ENCODE assay signal across 8 mouse cellular contexts in genomic region chr16:42305934-42306701, GRCm38 (mm10). TPM values are rescaled to one million over a fixed set of nuclear protein-coding genes. Genes with fewer than 3 reads are reported as not detected.
DNase-seq lines count a peak whose midpoint lies in the region; ATAC-seq and TF ChIP-seq lines count a peak whose summit lies in the region.

No protein-coding gene starts in this region.

- 0 out of 2 replicates have a peak, but pooled peaks have one; percentile 66 for ATAC-seq in cerebellum, adult (ENCODE audit: insufficient number of reproducible peaks, low FRiP score, low TSS enrichment)
- peak; percentile 87 for ATAC-seq in forebrain, embryonic 14.5 days
- ATAC-seq in hindbrain, postnatal 0 days, result peak; percentile 95
- ATAC-seq in midbrain, embryonic 11.5 days (ENCODE audit: low FRiP score), result peak; percentile 95
- ATAC-seq in megakaryocyte-erythroid progenitor cell, adult 5-6 weeks (replicated peaks; ENCODE audit: low FRiP score, low TSS enrichment, poor library complexity, severe bottlenecking), result no peak; the same call in 1 of the 2 replicates

- peak overlapping the region; percentile 25 to 48; a peak in 3 of 4 replicates for H3K4me3 ChIP-seq in ES-E14 (ENCODE audit: insufficient read depth in 1 of 2, low read depth in 1 of 2, low read length in 2 of 2, poor library complexity in 1 of 2, severe bottlenecking in 1 of 2)
- H3K4me3 ChIP-seq in forebrain, embryonic 14.5 days (ENCODE audit: low read depth, low read length), result peak overlapping the region; percentile 7
- peak overlapping the region; percentile 22; the same call in 1 of the 2 replicates for H3K4me3 ChIP-seq in hindbrain, postnatal 0 days (ENCODE audit: low read length)
- H3K4me3 ChIP-seq in midbrain, embryonic 11.5 days (ENCODE audit: low read depth, low read length), result peak overlapping the region; percentile 23

- H3K4me1 ChIP-seq in ES-E14 (ENCODE audit: control insufficient read depth in 2 of 2, insufficient read depth in 2 of 2, low read length in 2 of 2, poor library complexity in 1 of 2), result peaks cover 4 to 5% of the 10 kb centered on the region in 2 experiments; a peak in 2 of 4 replicates
- peaks cover 19% of the 10 kb centered on the region for H3K4me1 ChIP-seq in forebrain, embryonic 14.5 days (ENCODE audit: control insufficient read depth, insufficient read depth, low read length)
- peaks cover 14% of the 10 kb centered on the region for H3K4me1 ChIP-seq in hindbrain, postnatal 0 days (ENCODE audit: insufficient read depth, low read length)
- peaks cover 12% of the 10 kb centered on the region for H3K4me1 ChIP-seq in midbrain, embryonic 11.5 days (ENCODE audit: control insufficient read depth, insufficient read depth, low read length)

- H3K9me3 ChIP-seq in ES-E14 (ENCODE audit: control insufficient read depth, insufficient read depth, low read depth, low read length), result no peaks in the 10 kb centered on the region
- no peaks in the 10 kb centered on the region for H3K9me3 ChIP-seq in forebrain, embryonic 14.5 days (replicated peaks; ENCODE audit: control insufficient read depth, low read length)
- H3K9me3 ChIP-seq in hindbrain, postnatal 0 days (ENCODE audit: low read length), result no peaks in the 10 kb centered on the region
- H3K9me3 ChIP-seq in midbrain, embryonic 11.5 days (ENCODE audit: control insufficient read depth, low read length), result no peaks in the 10 kb centered on the region

- H3K27ac ChIP-seq in ES-E14 (ENCODE audit: insufficient read depth, low read depth, low read length, poor library complexity, severe bottlenecking), result peak overlapping the region; percentile 75
- H3K27ac ChIP-seq in forebrain, embryonic 14.5 days (ENCODE audit: low read depth, low read length), result 0 out of 2 replicates have a peak overlapping the region, but pooled peaks have one; percentile 49
- peak overlapping the region; percentile 56 for H3K27ac ChIP-seq in hindbrain, postnatal 0 days
- H3K27ac ChIP-seq in midbrain, embryonic 11.5 days (ENCODE audit: low read depth, low read length), result peak overlapping the region; percentile 45; the same call in 1 of the 2 replicates

- no peak for DNase-seq in cerebellum, postnatal 36 days
- peak; percentile 84 for DNase-seq in ES-E14 (ENCODE audit: low read depth, low spot score)
- peak; percentile 85 for DNase-seq in forebrain, embryonic 14.5 days (ENCODE audit: low spot score)
- DNase-seq in hindbrain, postnatal 0 days (ENCODE audit: low spot score), result peak; percentile 80
- DNase-seq in midbrain, embryonic 11.5 days (ENCODE audit: low spot score, missing footprints), result peak; percentile 97
- no peak for DNase-seq in layer of hippocampus, postnatal 14 days (ENCODE audit: low spot score in 2 of 2)

- H3K9ac ChIP-seq in ES-E14 (ENCODE audit: insufficient read depth, low read depth, low read length, poor library complexity, severe bottlenecking), result no peak overlapping the region
- H3K9ac ChIP-seq in forebrain, embryonic 14.5 days (ENCODE audit: low read length), result peak overlapping the region; percentile 36
- H3K9ac ChIP-seq in hindbrain, postnatal 0 days (replicated peaks; ENCODE audit: low read length), result peak overlapping the region; percentile 33
- peak overlapping the region; percentile 62 for H3K9ac ChIP-seq in midbrain, embryonic 11.5 days (ENCODE audit: low read length)

- no peaks in the 10 kb centered on the region for H3K36me3 ChIP-seq in ES-E14 (ENCODE audit: control insufficient read depth, insufficient read depth, low read length, poor library complexity, severe bottlenecking)
- no peaks in the 10 kb centered on the region for H3K36me3 ChIP-seq in forebrain, embryonic 14.5 days (ENCODE audit: control insufficient read depth, insufficient read depth, low read length)
- no peaks in the 10 kb centered on the region for H3K36me3 ChIP-seq in hindbrain, postnatal 0 days (ENCODE audit: insufficient read depth, low read length)
- no peaks in the 10 kb centered on the region for H3K36me3 ChIP-seq in midbrain, embryonic 11.5 days (ENCODE audit: control insufficient read depth, insufficient read depth, low read length)

- H3K4me2 ChIP-seq in forebrain, embryonic 14.5 days (ENCODE audit: low read length), result peak overlapping the region; percentile 45
- peak overlapping the region; percentile 51 for H3K4me2 ChIP-seq in hindbrain, postnatal 0 days (ENCODE audit: low read depth, low read length)
- peak overlapping the region; percentile 48 for H3K4me2 ChIP-seq in midbrain, embryonic 11.5 days

- H3K27me3 ChIP-seq in forebrain, embryonic 14.5 days (replicated peaks; ENCODE audit: control insufficient read depth, insufficient read depth, low read length), result no peaks in the 10 kb centered on the region
- no peaks in the 10 kb centered on the region for H3K27me3 ChIP-seq in hindbrain, postnatal 0 days (ENCODE audit: insufficient read depth, low read length)
- no peaks in the 10 kb centered on the region for H3K27me3 ChIP-seq in midbrain, embryonic 11.5 days (ENCODE audit: control insufficient read depth, insufficient read depth, low read length)

- WGBS in forebrain, embryonic 14.5 days, result 3% methylated on average over 14 of the region's 14 CpGs
- 4% methylated on average over 14 of the region's 14 CpGs for WGBS in hindbrain, postnatal 0 days
- 2% methylated on average over 14 of the region's 14 CpGs for WGBS in midbrain, embryonic 11.5 days

- peak; percentile 59 for TF ChIP-seq CTCF in hindbrain, postnatal 0 days (IDR thresholded peaks at IDR 0.05; ENCODE audit: low read depth)

- in situ Hi-C loops in ES-E14 (cut with MboI; ENCODE audit: low sequenced_read_pairs in 2 of 2, unreplicated experiment in 2 of 2), result no loop called here

TF ChIP-seq in ES-E14, 5 proteins besides CTCF, POLR2A, EP300 and RAD21:
- no peak for TF ChIP-seq CHD2 (IDR thresholded peaks at IDR 0.05; ENCODE audit: low read depth, low read length)
- TF ChIP-seq MAFK (IDR thresholded peaks at IDR 0.05; ENCODE audit: insufficient read depth, low read depth, low read length), result no peak
- TF ChIP-seq ZC3H11A (IDR thresholded peaks at IDR 0.05; ENCODE audit: borderline replicate concordance, low read depth, low read length), result 0 out of 2 replicates have a peak, but pooled peaks have one; percentile 11
- TF ChIP-seq HCFC1 (IDR thresholded peaks at IDR 0.05; ENCODE audit: borderline replicate concordance, insufficient read depth, low read length), result no peak
- TF ChIP-seq ZNF384 (IDR thresholded peaks at IDR 0.05; ENCODE audit: low read depth, low read length), result no peak

RNA-seq across cellular contexts. Expression of gene Gap43, which starts 34.3 kb away (rescaled TPM):
- 11.5 and 35.4 TPM in 2 replicates for total RNA-seq in ES-E14 (2012; rRNA removed)
- 829 and 974 TPM in 2 replicates for polyA plus RNA-seq in forebrain, embryonic 14.5 days (2014; fragmentation: Nextera tagmentation; extraction: Ambion mirVana)
- 514 and 592 TPM in 2 replicates for total RNA-seq in hindbrain, postnatal 0 days (2014; rRNA removed)
- 1,749 and 1,766 TPM in 2 replicates for polyA plus RNA-seq in hindbrain, postnatal 0 days (2015; fragmentation: Nextera tagmentation; extraction: Ambion mirVana)
- 301 and 323 TPM in 2 replicates for polyA plus RNA-seq in midbrain, embryonic 11.5 days (2014; fragmentation: Nextera tagmentation; extraction: Ambion mirVana)
- 100 to 1,000 TPM; 432 to 438 TPM for total RNA-seq in layer of hippocampus, postnatal 14 days (2021)
- total RNA-seq in megakaryocyte-erythroid progenitor cell, adult 5-6 weeks (2014; fragmentation: Nextera tagmentation), result not detected in 2 replicates
- not detected in 2 replicates for total RNA-seq in megakaryocyte-erythroid progenitor cell, adult 5-6 weeks (2017)

Comparison
In these comparisons a context has a peak if more than half of its experiments do, and no peak if none do; other contexts are left out.
1. DNase-seq: peak in ES-E14 (single experiment), forebrain, embryonic 14.5 days (single experiment), hindbrain, postnatal 0 days (single experiment) and midbrain, embryonic 11.5 days (single experiment); none in cerebellum, postnatal 36 days (0 of 2) and layer of hippocampus, postnatal 14 days (0 of 2).
2. RNA of gene Gap43, which starts 34.3 kb away (total RNA-seq): 514 to 592 TPM in hindbrain, postnatal 0 days, 432 to 438 TPM in layer of hippocampus, postnatal 14 days and 11.5 to 35.4 TPM in ES-E14; not detected in megakaryocyte-erythroid progenitor cell, adult 5-6 weeks; every median in the first group is over 10 times any median in the second.
3. Peak in every context shown above with its lines, with median percentiles within 50 percentile points of each other: H3K27ac ChIP-seq, H3K4me3 ChIP-seq and H3K4me2 ChIP-seq.